Mouse (Mus musculus) adrenal gland, adult (tissue): ENCODE results near the gene Myh10.
"Not testable (repeated sequence)": the region's sequence is repeated elsewhere in the genome, so short reads cannot be mapped to it uniquely, and the experiment has no call there.

Source experiments
- DNase-seq, 2 experiments: peaks; one replicate each; pipeline ENCODE4 v3.0.0; 2022 to 2023; ENCODE audit warnings: low spot score in 1 of 2; ENCODE audit not compliant: inconsistent age in 2 of 2

Myh10 gene

DNA sequence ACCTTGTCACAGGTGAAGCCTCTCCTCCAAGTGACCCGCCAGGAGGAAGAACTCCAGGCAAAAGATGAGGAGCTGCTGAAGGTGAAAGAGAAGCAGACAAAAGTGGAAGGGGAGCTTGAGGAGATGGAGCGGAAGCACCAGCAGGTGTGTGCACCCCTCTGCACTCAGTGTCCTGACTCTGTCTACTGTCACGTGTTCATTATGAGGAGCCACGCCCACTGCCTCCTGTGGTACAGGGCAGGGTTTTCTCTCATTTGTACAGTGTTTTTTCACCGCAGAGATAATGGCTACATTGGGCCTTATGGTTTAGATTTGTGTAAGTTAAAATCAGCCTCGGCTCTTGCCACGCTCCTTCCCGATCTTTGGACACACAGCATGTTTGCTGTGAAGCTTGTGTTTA is 94.5 kb downstream of the Myh10 start:
- DNase-seq = no peak

DNA sequence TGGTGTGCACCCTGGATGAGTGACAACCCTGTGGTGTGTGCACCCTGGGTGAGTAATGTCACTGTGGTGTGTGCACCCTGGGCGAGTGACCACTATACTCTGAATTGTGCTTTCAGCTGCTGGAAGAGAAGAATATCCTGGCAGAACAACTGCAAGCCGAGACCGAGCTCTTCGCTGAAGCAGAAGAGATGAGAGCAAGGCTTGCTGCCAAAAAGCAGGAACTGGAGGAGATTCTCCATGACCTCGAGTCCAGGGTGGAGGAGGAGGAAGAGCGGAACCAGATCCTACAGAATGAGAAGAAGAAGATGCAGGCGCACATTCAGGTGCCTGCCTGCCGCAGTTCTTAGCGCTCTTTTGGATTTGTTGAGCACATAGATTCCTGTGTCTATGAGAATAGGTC is 95.9 kb downstream of the Myh10 start:
- DNase-seq = no peak

GRCm38 (mm10) chr11:68790720-68791119 is 99.4 kb downstream of the Myh10 start:
- no peak for DNase-seq

DNA sequence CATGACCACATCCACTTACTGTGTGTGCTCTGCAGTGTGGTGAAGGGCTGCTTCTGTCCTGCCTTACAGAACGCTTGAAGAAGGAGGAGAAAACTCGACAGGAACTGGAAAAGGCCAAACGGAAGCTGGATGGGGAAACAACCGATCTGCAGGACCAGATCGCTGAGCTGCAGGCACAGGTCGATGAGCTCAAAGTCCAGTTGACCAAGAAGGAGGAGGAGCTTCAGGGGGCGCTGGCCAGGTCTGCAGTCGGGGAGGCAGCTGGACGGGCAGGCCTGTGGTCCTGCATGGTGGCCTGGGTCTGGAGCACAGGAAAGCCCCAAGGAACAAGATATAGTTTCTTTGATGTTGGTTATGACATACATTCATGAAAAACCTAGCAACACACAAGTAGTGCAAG is 100.4 kb downstream of the Myh10 start:
- DNase-seq = no peak

DNA sequence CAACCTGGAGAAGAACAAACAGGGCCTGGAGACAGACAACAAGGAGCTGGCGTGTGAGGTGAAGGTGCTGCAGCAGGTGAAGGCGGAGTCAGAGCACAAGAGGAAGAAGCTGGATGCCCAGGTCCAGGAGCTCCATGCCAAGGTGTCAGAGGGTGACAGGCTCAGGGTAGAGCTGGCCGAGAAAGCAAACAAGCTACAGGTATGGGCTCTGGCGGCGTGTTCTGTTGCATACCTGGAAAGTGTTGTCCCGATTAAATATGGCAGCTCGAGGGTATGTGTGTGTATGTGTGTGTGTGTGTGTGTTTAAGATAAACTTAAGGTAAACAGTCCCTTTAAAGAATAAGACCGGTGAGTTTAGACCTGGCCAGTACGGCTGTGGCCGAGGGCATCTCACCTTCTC is 106.9 kb downstream of the Myh10 start:
- no peak for DNase-seq

- DNase-seq = no peak
Measured at GRCm38 (mm10) chr11:68805148-68805547, 113.8 kb downstream of the Myh10 start.

- peak; percentile 58 to 86 for DNase-seq
Measured at GRCm38 (mm10) chr11:68807787-68808186, 116.4 kb downstream of the Myh10 start.

- DNase-seq = peak; percentile 21 to 50
Measured at GRCm38 (mm10) chr11:68811881-68812577, 120.7 kb downstream of the Myh10 start.

GRCm38 (mm10) chr11:68818416-68818815 is 127.1 kb downstream of the Myh10 start:
- DNase-seq = no peak

DNA sequence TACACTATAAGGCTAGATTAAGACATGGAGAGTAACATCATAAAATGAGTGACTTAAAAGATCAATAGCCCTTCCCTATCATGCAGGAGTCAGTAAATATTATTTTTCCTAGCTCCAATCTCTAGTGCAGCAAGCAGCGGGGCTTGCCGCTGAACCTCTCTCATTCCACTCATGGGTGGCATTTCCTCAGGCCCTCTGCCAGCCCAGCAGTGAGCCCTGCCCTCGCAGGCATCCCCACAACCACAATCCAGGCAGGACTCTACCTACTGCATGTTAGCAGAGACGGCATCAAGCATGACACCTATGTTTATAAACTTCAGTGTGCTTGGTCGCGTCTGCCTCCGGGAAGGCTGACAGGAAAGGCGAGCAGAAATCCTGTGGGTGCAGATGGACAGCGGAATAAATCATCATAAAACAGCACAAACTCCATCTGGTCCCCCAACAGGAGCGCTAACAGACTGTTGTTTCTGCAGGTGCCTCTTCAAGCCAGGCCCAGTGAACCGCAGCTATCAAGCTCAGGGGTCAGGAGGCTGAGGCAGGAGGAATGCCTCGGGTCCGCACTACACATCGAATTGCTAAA is 128.0 kb downstream of the Myh10 start:
- DNase-seq = no peak

- no peak for DNase-seq
Measured at GRCm38 (mm10) chr11:68822326-68822725, 131.0 kb downstream of the Myh10 start.

DNA sequence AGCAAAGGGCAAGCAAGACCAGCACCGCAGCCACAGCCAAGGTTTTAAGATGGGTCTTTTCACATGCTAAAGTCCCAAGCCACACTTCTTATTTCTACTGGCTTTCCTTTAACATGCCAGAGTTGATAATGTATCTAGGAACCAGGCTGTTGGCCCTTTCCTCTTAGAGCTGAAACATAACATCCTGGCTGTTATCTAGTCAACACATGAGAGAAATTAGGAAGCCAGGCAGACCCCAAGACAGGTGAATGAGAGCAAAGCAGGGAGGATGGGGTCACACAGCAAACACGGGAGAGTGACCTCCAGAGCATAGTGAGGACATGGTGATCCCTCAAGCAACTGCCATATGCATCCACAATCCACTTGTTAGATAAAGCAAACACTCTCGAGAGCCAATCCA is 135.4 kb downstream of the Myh10 start:
- DNase-seq = no peak

GRCm38 (mm10) chr11:68831580-68831979 is 140.2 kb downstream of the Myh10 start:
- DNase-seq = not testable (repeated sequence)

DNA sequence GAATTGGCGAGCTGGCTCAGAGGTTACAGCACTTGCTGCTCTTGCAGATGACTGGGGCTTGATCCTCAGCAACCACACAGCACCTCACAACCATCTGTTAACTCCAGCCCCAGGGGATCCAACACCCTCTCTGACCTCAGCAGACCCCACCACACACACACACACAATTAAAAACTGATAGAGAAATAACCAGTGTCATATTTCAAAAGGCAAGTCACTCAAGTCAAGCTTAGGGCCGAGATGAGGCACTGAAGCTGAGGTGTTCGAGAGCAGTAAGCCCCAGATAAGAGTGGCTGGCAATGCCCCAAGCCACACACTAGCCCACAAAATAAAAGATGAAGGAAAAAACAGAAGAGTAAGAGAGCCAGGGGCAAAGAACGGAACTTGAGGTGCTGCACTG is 141.4 kb downstream of the Myh10 start:
- DNase-seq = no peak

- DNase-seq = no peak
Measured at GRCm38 (mm10) chr11:68833593-68833992, 142.2 kb downstream of the Myh10 start.

DNA sequence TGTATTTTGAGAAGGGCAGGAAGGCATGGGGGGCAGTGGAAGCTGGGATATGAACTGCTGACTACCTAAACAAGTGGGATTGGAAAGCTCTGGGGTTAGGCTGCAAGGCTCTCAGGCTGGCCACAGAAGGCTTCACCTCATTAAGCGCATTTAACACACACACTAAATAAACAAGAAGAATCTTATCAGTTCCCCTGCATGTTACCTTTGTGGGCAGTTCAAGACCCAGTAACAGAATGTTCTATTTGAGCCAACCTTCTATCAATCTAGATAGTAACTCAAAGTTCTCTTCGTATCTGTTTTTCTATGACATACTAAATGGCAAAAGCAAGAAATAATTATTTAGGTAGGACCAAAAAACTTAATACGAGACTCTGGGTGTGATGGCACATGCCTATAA is 143.7 kb downstream of the Myh10 start:
- no peak for DNase-seq

GRCm38 (mm10) chr11:68839606-68840005 is 148.2 kb downstream of the Myh10 start:
- no peak for DNase-seq

DNA sequence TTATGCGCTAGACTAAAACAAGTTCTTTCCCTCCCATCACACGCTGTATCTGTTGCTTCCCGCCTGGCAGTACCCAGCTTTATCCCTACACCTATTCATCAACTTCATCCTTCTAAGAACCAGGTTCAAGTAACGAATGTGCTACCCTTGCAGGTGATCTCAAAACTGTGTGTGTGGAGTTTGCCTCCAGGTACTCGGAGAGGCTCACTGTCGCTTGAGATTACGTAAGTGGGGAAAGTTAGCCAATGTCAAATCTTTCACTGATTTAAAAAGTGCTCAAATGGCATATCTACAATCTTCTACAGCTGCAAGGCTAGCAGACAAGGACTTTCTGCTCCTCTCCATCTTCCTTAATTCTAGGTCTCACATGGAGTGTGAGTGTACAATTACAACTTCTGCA is 159.5 kb downstream of the Myh10 start:
- peak in 1 of 2 experiments; percentile 59 for DNase-seq

GRCm38 (mm10) chr11:68851644-68852485 is 160.5 kb downstream of the Myh10 start:
- no peak for DNase-seq

DNA sequence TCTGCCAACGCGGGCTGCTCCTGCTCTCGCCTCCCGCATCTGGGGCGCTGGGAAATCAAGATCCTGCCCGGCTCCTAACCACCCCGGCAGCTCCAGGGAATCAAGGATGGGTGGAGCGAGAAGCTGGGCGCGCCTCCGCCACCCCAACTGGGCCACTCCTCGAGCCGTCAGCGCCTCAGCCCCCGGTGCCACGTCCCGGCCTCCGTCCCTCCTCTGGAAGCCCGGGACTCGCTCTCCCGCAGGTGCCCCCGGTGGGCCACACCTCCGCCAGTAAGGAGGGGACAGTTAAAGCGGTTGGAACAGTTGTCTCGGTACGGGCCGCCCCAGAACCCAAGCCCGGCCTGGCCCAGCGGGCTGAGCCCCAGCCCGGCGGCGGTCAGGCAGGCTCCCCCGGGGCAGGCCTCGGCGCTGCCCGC is 161.1 kb downstream of the Myh10 start:
- peak; percentile 88 to 95 for DNase-seq

DNA sequence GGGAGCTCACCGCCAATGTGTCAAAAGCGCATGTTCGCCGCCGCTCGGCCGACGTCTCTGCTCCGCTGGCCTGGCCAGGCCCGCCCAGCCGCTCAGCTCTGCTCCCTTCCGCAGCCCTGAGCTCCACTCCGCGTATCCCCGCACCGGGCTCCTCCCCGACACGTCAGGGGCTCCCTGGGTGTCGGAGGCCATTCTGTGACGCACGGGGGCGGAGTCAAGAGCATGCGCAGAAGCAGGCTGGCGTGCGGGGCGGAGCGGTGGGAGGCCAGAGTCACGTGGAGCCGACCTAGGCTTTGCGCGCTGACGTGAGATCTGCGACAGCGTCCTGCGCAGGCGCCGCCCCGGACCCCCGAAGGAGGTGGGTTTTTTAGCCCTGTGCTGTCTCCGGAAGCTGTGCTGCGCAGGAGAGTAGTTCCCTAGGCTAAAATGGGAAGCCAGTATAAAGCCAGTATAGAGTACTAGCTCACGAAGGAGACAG is 161.6 kb downstream of the Myh10 start:
- DNase-seq = peak; percentile 100
